ENCODE assay signal across 8 mouse cellular contexts in genomic region chr1:93755291-93755610, GRCm38 (mm10). TPM values are rescaled to one million over a fixed set of nuclear protein-coding genes. Genes with fewer than 3 reads are reported as not detected.
DNase-seq lines count a peak whose midpoint lies in the region; ATAC-seq and TF ChIP-seq lines count a peak whose summit lies in the region.

No protein-coding gene starts in this region.

- TF ChIP-seq CTCF in layer of hippocampus, adult 2 months (conservative IDR thresholded peaks at IDR 0.05) = no peak

- peak overlapping the region; percentile 92 for H3K27ac ChIP-seq in layer of hippocampus, adult 2 months
- peak overlapping the region; percentile 84 for H3K27ac ChIP-seq in hindbrain, embryonic 15.5 days (replicated peaks)
- H3K27ac ChIP-seq in midbrain, embryonic 16.5 days (ENCODE audit: low read length) = peak overlapping the region; percentile 82

- peak overlapping the region; percentile 74 for H3K4me2 ChIP-seq in hindbrain, embryonic 15.5 days
- peak overlapping the region; percentile 72 for H3K4me2 ChIP-seq in midbrain, embryonic 16.5 days (ENCODE audit: low read length)

- peak overlapping the region; percentile 69 for H3K4me3 ChIP-seq in layer of hippocampus, adult 2 months
- peak overlapping the region; percentile 70 for H3K4me3 ChIP-seq in hindbrain, embryonic 15.5 days
- peak overlapping the region; percentile 84 for H3K4me3 ChIP-seq in midbrain, embryonic 16.5 days (ENCODE audit: low read depth, low read length)

- H3K4me1 ChIP-seq in hindbrain, embryonic 15.5 days (replicated peaks) = peaks cover 38% of the 10 kb centered on the region
- peaks cover 34% of the 10 kb centered on the region for H3K4me1 ChIP-seq in midbrain, embryonic 16.5 days (ENCODE audit: control insufficient read depth, insufficient read depth, low read length)

- H3K9ac ChIP-seq in hindbrain, embryonic 15.5 days = peak overlapping the region; percentile 66
- peak overlapping the region; percentile 92 for H3K9ac ChIP-seq in midbrain, embryonic 16.5 days (ENCODE audit: low read depth, low read length)

- 0% methylated on average over 13 of the region's 13 CpGs for WGBS in hindbrain, embryonic 15.5 days
- WGBS in midbrain, embryonic 16.5 days = 1% methylated on average over 13 of the region's 13 CpGs

- no peaks in the 10 kb centered on the region for H3K9me3 ChIP-seq in hindbrain, embryonic 15.5 days
- no peaks in the 10 kb centered on the region for H3K9me3 ChIP-seq in midbrain, embryonic 16.5 days (replicated peaks; ENCODE audit: control insufficient read depth, low read length, poor library complexity, severe bottlenecking)

- H3K27me3 ChIP-seq in hindbrain, embryonic 15.5 days = no peaks in the 10 kb centered on the region
- H3K27me3 ChIP-seq in midbrain, embryonic 16.5 days (ENCODE audit: control insufficient read depth, insufficient read depth, low read depth, low read length) = no peaks in the 10 kb centered on the region

- ATAC-seq in hindbrain, embryonic 15.5 days (ENCODE audit: low FRiP score, low read depth) = no peak
- ATAC-seq in midbrain, embryonic 16.5 days = no peak

- H3K36me3 ChIP-seq in hindbrain, embryonic 15.5 days = peaks cover 5% of the 10 kb centered on the region
- peaks cover 3% of the 10 kb centered on the region for H3K36me3 ChIP-seq in midbrain, embryonic 16.5 days (ENCODE audit: control insufficient read depth, insufficient read depth, low read length)

- DNase-seq in layer of hippocampus, adult 2 months (ENCODE audit: low spot score in 2 of 2) = no peak
- DNase-seq in layer of hippocampus, postnatal 36 days = no peak
- peak; percentile 22 for DNase-seq in adipocyte (ENCODE audit: low spot score)
- DNase-seq in layer of hippocampus, postnatal 14 days (ENCODE audit: low spot score in 2 of 2) = no peak
- DNase-seq in retina, embryonic 14.5 days (ENCODE audit: low spot score) = no peak
- no peak for DNase-seq in thymus, postnatal 4 days

RNA-seq across cellular contexts. Expression of gene Thap4, which starts 0.6 kb away (rescaled TPM):
- total RNA-seq in layer of hippocampus, adult 2 months (2021) = 10 to 100 TPM; 35.2 to 35.4 TPM
- 10 to 100 TPM; 34.2 to 34.3 TPM for total RNA-seq in layer of hippocampus, postnatal 36 days (2021)
- 43.8 and 50.9 TPM in 2 replicates for polyA plus RNA-seq in hindbrain, embryonic 15.5 days (2015; fragmentation: Nextera tagmentation; extraction: Ambion mirVana)
- 54.8 TPM in 2 replicates for polyA plus RNA-seq in midbrain, embryonic 16.5 days (2015; fragmentation: Nextera tagmentation; extraction: Ambion mirVana)
- 10 to 100 TPM; 30.9 to 31.7 TPM for total RNA-seq in layer of hippocampus, postnatal 14 days (2021)

RNA-seq across cellular contexts. Expression of gene Atg4b, which starts 4.0 kb away (rescaled TPM):
- total RNA-seq in layer of hippocampus, adult 2 months (2021) = 10 to 100 TPM; 81.6 to 85.2 TPM
- 10 to 100 TPM; 79.8 to 84.8 TPM for total RNA-seq in layer of hippocampus, postnatal 36 days (2021)
- polyA plus RNA-seq in hindbrain, embryonic 15.5 days (2015; fragmentation: Nextera tagmentation; extraction: Ambion mirVana) = 84.5 and 100 TPM in 2 replicates
- polyA plus RNA-seq in midbrain, embryonic 16.5 days (2015; fragmentation: Nextera tagmentation; extraction: Ambion mirVana) = 92.5 and 109 TPM in 2 replicates
- total RNA-seq in layer of hippocampus, postnatal 14 days (2021) = 10 to 100 TPM; 68.8 to 72.9 TPM

RNA-seq across cellular contexts. Expression of gene Dtymk, which starts 46.5 kb away (rescaled TPM):
- 10 to 100 TPM; 52.6 to 58.0 TPM for total RNA-seq in layer of hippocampus, adult 2 months (2021)
- total RNA-seq in layer of hippocampus, postnatal 36 days (2021) = 10 to 100 TPM; 57.5 to 65.4 TPM
- polyA plus RNA-seq in hindbrain, embryonic 15.5 days (2015; fragmentation: Nextera tagmentation; extraction: Ambion mirVana) = 146 and 148 TPM in 2 replicates
- 134 and 140 TPM in 2 replicates for polyA plus RNA-seq in midbrain, embryonic 16.5 days (2015; fragmentation: Nextera tagmentation; extraction: Ambion mirVana)
- 10 to 100 TPM; 56.8 to 64.0 TPM for total RNA-seq in layer of hippocampus, postnatal 14 days (2021)

RNA-seq across cellular contexts. Expression of gene Ing5, which starts 48.5 kb away (rescaled TPM):
- total RNA-seq in layer of hippocampus, adult 2 months (2021) = 10 to 100 TPM; 12.6 to 14.2 TPM
- total RNA-seq in layer of hippocampus, postnatal 36 days (2021) = 10 to 100 TPM; 12.9 to 13.8 TPM
- 9.8 and 9.9 TPM in 2 replicates for polyA plus RNA-seq in hindbrain, embryonic 15.5 days (2015; fragmentation: Nextera tagmentation; extraction: Ambion mirVana)
- polyA plus RNA-seq in midbrain, embryonic 16.5 days (2015; fragmentation: Nextera tagmentation; extraction: Ambion mirVana) = 10.0 and 10.4 TPM in 2 replicates
- total RNA-seq in layer of hippocampus, postnatal 14 days (2021) = 10 to 100 TPM in 1 of 2 experiments, 1 to 10 TPM in 1; 9.0 to 11.1 TPM
